Comparison of ENCODE assay signal across 8 mouse cellular contexts in genomic region chr19:8941515-8942217, GRCm38 (mm10). TPM values are rescaled to one million over a fixed set of nuclear protein-coding genes. Genes with fewer than 3 reads are reported as not detected.
A peak's percentile ranks its signal among the peaks of the same experiment; 100 is the strongest.
DNase-seq lines count a peak whose midpoint lies in the region; ATAC-seq and TF ChIP-seq lines count a peak whose summit lies in the region.

Gene Mta2 (plus strand): TSS chr19:8941875.

- in situ Hi-C loops in ES-E14 (cut with MboI; ENCODE audit: low sequenced_read_pairs in 2 of 2, unreplicated experiment in 2 of 2) = no loop called here

- under 1% methylated on average over 64 of the region's 64 CpGs for WGBS in forebrain, embryonic 15.5 days
- WGBS in lung, adult 2 months = under 1% methylated on average over 64 of the region's 64 CpGs

- no peaks in the 10 kb centered on the region for H3K9me3 ChIP-seq in ES-E14 (ENCODE audit: control insufficient read depth, insufficient read depth, low read depth, low read length)
- H3K9me3 ChIP-seq in forebrain, embryonic 15.5 days = no peaks in the 10 kb centered on the region

- TF ChIP-seq CTCF in lung, adult 2 months (IDR thresholded peaks at IDR 0.05; ENCODE audit: insufficient read depth, low read length) = no peak

- H3K9ac ChIP-seq in ES-E14 (ENCODE audit: insufficient read depth, low read depth, low read length, poor library complexity, severe bottlenecking) = peak within 1 kb of the TSS; percentile 92
- peak within 1 kb of the TSS; percentile 99 for H3K9ac ChIP-seq in forebrain, embryonic 15.5 days (replicated peaks)

- peak; percentile 95 for ATAC-seq in forebrain, embryonic 15.5 days (replicated peaks)
- ATAC-seq in neutrophil, adult 5-6 weeks (ENCODE audit: extremely low read depth, insufficient number of reproducible peaks, low FRiP score, poor library complexity, severe bottlenecking) = peak; percentile 85

- H3K27me3 ChIP-seq in forebrain, embryonic 15.5 days = no peaks in the 10 kb centered on the region

- DNase-seq in ES-E14 (ENCODE audit: low read depth, low spot score) = peak; percentile 92
- peak; percentile 97 for DNase-seq in cerebellum, adult 11-12 months
- peak; percentile 86 for DNase-seq in heart, postnatal 25 days (ENCODE audit: low spot score)
- DNase-seq in layer of hippocampus, adult 18-20 months (ENCODE audit: low spot score in 2 of 2) = peak; percentile 91 to 95
- peak; percentile 92 for DNase-seq in lung, adult 2 months
- peak; percentile 96 to 97 for DNase-seq in thymus, adult 18-20 months

- H3K4me1 ChIP-seq in ES-E14 (ENCODE audit: control insufficient read depth in 2 of 2, insufficient read depth in 2 of 2, low read length in 2 of 2, poor library complexity in 1 of 2) = peaks cover 9 to 21% of the 10 kb centered on the region in 2 experiments; a peak in 3 of 4 replicates
- H3K4me1 ChIP-seq in forebrain, embryonic 15.5 days = peaks cover 40% of the 10 kb centered on the region
- H3K4me1 ChIP-seq in lung, adult 2 months (ENCODE audit: control insufficient read depth, insufficient read depth, low read length) = peaks cover 20% of the 10 kb centered on the region

- TF ChIP-seq POLR2A in lung, adult 2 months (IDR thresholded peaks at IDR 0.05; ENCODE audit: borderline replicate concordance, extremely low read depth, low read depth, low read length) = peak; percentile 92; the same call in 1 of the 2 replicates

- peaks cover 27% of the 10 kb centered on the region for H3K36me3 ChIP-seq in ES-E14 (ENCODE audit: control insufficient read depth, insufficient read depth, low read length, poor library complexity, severe bottlenecking)
- H3K36me3 ChIP-seq in forebrain, embryonic 15.5 days = peaks cover 20% of the 10 kb centered on the region

- H3K27ac ChIP-seq in ES-E14 (ENCODE audit: insufficient read depth, low read depth, low read length, poor library complexity, severe bottlenecking) = peak within 1 kb of the TSS; percentile 82
- peak within 1 kb of the TSS; percentile 95 for H3K27ac ChIP-seq in forebrain, embryonic 15.5 days (replicated peaks)

- intact Hi-C loops in heart, postnatal 25 days (cut with DNase I) = loop anchor here (1.0 to 2.0 kb wide), 3 partner anchors 12 to 21 kb away; partner anchors contain the start of genes B3gat3, Eml3, Rom1 and Tut1

- peak within 1 kb of the TSS; percentile 88 to 89 for H3K4me3 ChIP-seq in ES-E14 (ENCODE audit: insufficient read depth in 1 of 2, low read depth in 1 of 2, low read length in 2 of 2, poor library complexity in 1 of 2, severe bottlenecking in 1 of 2)
- peak within 1 kb of the TSS; percentile 100 for H3K4me3 ChIP-seq in forebrain, embryonic 15.5 days
- H3K4me3 ChIP-seq in lung, adult 2 months (replicated peaks; ENCODE audit: extremely low read depth, low read depth, low read length) = peak within 1 kb of the TSS; percentile 84

- H3K4me2 ChIP-seq in forebrain, embryonic 15.5 days (replicated peaks) = peak within 1 kb of the TSS; percentile 68

TF ChIP-seq in ES-E14, 5 proteins besides CTCF, POLR2A, EP300 and RAD21:
- TF ChIP-seq HCFC1 (IDR thresholded peaks at IDR 0.05; ENCODE audit: borderline replicate concordance, insufficient read depth, low read length) (peak; percentile 55; the same call in 1 of the 2 replicates), CHD2 (IDR thresholded peaks at IDR 0.05; ENCODE audit: low read depth, low read length) (no peak)

RNA-seq across cellular contexts. Expression of gene Mta2, which starts in this region (rescaled TPM):
- total RNA-seq in ES-E14 (2012; rRNA removed) = 89.8 and 92.9 TPM in 2 replicates
- 171 and 175 TPM in 2 replicates for polyA plus RNA-seq in forebrain, embryonic 15.5 days (2015; fragmentation: Nextera tagmentation; extraction: Ambion mirVana)
- total RNA-seq in heart, postnatal 25 days (2021) = 10 to 100 TPM; 29.5 to 32.3 TPM
- 10 to 100 TPM; 51.6 to 53.4 TPM for total RNA-seq in layer of hippocampus, adult 18-20 months (2021)
- 20.0 and 26.9 TPM in 2 replicates for polyA plus RNA-seq in lung, adult 2 months (2012; rRNA removed)
- total RNA-seq in neutrophil, adult 5-6 weeks (2017) = 165 and 169 TPM in 2 replicates

Comparison
In these comparisons a context has a peak if more than half of its experiments do, and no peak if none do; other contexts are left out.
1. Peak in every context shown above with its lines: DNase-seq, ATAC-seq, H3K4me3 ChIP-seq and H3K27ac ChIP-seq.